In the genomic region with DNA sequence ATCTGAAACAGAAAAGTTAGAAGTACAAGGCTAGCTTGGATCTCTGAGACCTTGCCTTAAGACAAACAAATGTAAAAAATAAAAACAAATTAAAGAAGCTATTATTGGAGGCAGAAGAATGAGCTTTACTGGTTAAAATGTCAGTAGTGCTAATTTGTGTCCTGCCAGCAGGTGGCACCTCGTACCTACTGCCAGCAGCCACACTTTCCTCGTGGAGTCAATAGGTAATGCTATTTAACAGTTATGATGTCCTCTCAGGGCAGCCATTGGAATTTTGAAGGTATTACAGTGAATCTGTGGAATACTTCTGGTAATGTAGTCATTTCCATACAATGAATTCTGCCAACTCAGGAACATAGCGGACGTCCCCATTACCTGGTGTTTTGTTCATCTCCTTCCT, we compare ENCODE assay signal across 7 mouse cellular contexts.
DNase-seq lines count a peak whose midpoint lies in the region; ATAC-seq and TF ChIP-seq lines count a peak whose summit lies in the region.

No protein-coding gene starts in this region.

- peak; percentile 91 to 99 for TF ChIP-seq CTCF in CH12.LX (conservative IDR thresholded peaks at IDR 0.05 in 1 of 2, IDR thresholded peaks at IDR 0.05 in 1 of 2; ENCODE audit: low read depth in 2 of 2, low read length in 2 of 2)
- peak; percentile 92 for TF ChIP-seq CTCF in lung, embryonic 14.5 days (IDR thresholded peaks at IDR 0.05; ENCODE audit: low read depth)

- WGBS in lung, embryonic 14.5 days, result 45% methylated on average over 4 of the region's 4 CpGs

- TF ChIP-seq EP300 in CH12.LX (IDR thresholded peaks at IDR 0.05; ENCODE audit: low read length), result no peak

- H3K4me2 ChIP-seq in CH12.LX (ENCODE audit: insufficient read depth, low read depth, poor library complexity, severe bottlenecking), result no peak overlapping the region
- no peak overlapping the region for H3K4me2 ChIP-seq in lung, embryonic 14.5 days

- H3K9me3 ChIP-seq in CH12.LX (replicated peaks; ENCODE audit: low read length), result no peaks in the 10 kb centered on the region
- H3K9me3 ChIP-seq in lung, embryonic 14.5 days (ENCODE audit: low read depth, low read length), result no peaks in the 10 kb centered on the region

- dilution Hi-C loops in CH12.LX (cut with MboI; ENCODE audit: extremely low pct_ligation_motif_present, extremely low pct_unique_long_range_greater_than_20kb, low sequenced_read_pairs), result no loop called here

- H3K79me2 ChIP-seq in CH12.LX (replicated peaks; ENCODE audit: control insufficient read depth, extremely low read depth, insufficient read depth, poor library complexity, severe bottlenecking), result no peaks in the 10 kb centered on the region

- DNase-seq in B cell, adult 2 months, result peak; percentile 70 to 71
- DNase-seq in CH12.LX (ENCODE audit: extremely low read depth), result peak; percentile 72
- DNase-seq in c-Kit-positive CD71-positive TER-119-negative erythroid progenitor cells, embryonic 14.5 days (ENCODE audit: low read depth), result peak; percentile 34
- DNase-seq in forelimb bud, embryonic 11.5 days (ENCODE audit: low read depth, low spot score), result peak; percentile 58
- peak; percentile 48 to 77 for DNase-seq in kidney, postnatal 25 days
- DNase-seq in lung, embryonic 14.5 days, result peak; percentile 83
- DNase-seq in right cerebral cortex, postnatal 25 days, result peak; percentile 47

- TF ChIP-seq RAD21 in CH12.LX (IDR thresholded peaks at IDR 0.05; ENCODE audit: low read depth, low read length), result no peak; the same call in none of the 2 replicates

- no peak overlapping the region for H3K9ac ChIP-seq in CH12.LX (ENCODE audit: insufficient read depth, low read depth)
- no peak overlapping the region for H3K9ac ChIP-seq in lung, embryonic 14.5 days

- no peak for ATAC-seq in lung, embryonic 14.5 days (ENCODE audit: insufficient read depth)

- H3K36me3 ChIP-seq in CH12.LX (replicated peaks in 1 of 2; ENCODE audit: control insufficient read depth in 1 of 2, insufficient read depth in 1 of 2, low read length in 1 of 2), result peaks cover 0 to 39% of the 10 kb centered on the region in 2 experiments
- no peaks in the 10 kb centered on the region for H3K36me3 ChIP-seq in lung, embryonic 14.5 days (ENCODE audit: insufficient read depth)

- no peaks in the 10 kb centered on the region for H3K27me3 ChIP-seq in CH12.LX (replicated peaks)
- H3K27me3 ChIP-seq in lung, embryonic 14.5 days (ENCODE audit: insufficient read depth, low read length), result no peaks in the 10 kb centered on the region

- TF ChIP-seq POLR2A in CH12.LX (IDR thresholded peaks at IDR 0.05; ENCODE audit: low read depth, low read length), result no peak

- H3K27ac ChIP-seq in CH12.LX (ENCODE audit: insufficient read depth, low read depth), result no peak overlapping the region
- H3K27ac ChIP-seq in lung, embryonic 14.5 days (ENCODE audit: low read depth), result no peak overlapping the region

- H3K4me1 ChIP-seq in CH12.LX (ENCODE audit: control insufficient read depth in 1 of 2, insufficient read depth in 2 of 2), result peaks cover 0 to 20% of the 10 kb centered on the region in 2 experiments; a peak in 3 of 4 replicates
- no peaks in the 10 kb centered on the region for H3K4me1 ChIP-seq in lung, embryonic 14.5 days (ENCODE audit: insufficient read depth)

- in situ Hi-C loops in CH12.LX (cut with MboI; ENCODE audit: low pct_ligation_motif_present, low pct_unique_long_range_greater_than_20kb, low sequenced_read_pairs), result no loop called here

- no peak overlapping the region for H3K4me3 ChIP-seq in CH12.LX (replicated peaks in 1 of 3; ENCODE audit: low read depth in 2 of 3, low read length in 2 of 3, poor library complexity in 1 of 3)
- H3K4me3 ChIP-seq in lung, embryonic 14.5 days (ENCODE audit: low read depth, low read length), result no peak overlapping the region

TF ChIP-seq in CH12.LX, 34 proteins besides CTCF, POLR2A, EP300 and RAD21:
- TF ChIP-seq MAZ (IDR thresholded peaks at IDR 0.05; ENCODE audit: low read depth, low read length), result no peak
- no peak for TF ChIP-seq MAFK (IDR thresholded peaks at IDR 0.05; ENCODE audit: insufficient replicate concordance, low read length)
- TF ChIP-seq MEF2A (IDR thresholded peaks at IDR 0.05; ENCODE audit: borderline replicate concordance, low read depth, low read length), result no peak
- no peak for TF ChIP-seq GABPA (IDR thresholded peaks at IDR 0.05; ENCODE audit: insufficient replicate concordance, low read depth, low read length)
- no peak for TF ChIP-seq TBP (conservative IDR thresholded peaks at IDR 0.05; ENCODE audit: low read depth, low read length)
- peak; percentile 25; the same call in 1 of the 2 replicates for TF ChIP-seq IRF4 (IDR thresholded peaks at IDR 0.05; ENCODE audit: low read depth, low read length)
- no peak for TF ChIP-seq ZMIZ1 (IDR thresholded peaks at IDR 0.05; ENCODE audit: low read depth, low read length)
- peak; percentile 92; the same call in 1 of the 2 replicates for TF ChIP-seq MYC (IDR thresholded peaks at IDR 0.05; ENCODE audit: low read depth, low read length)
- TF ChIP-seq SIN3A (IDR thresholded peaks at IDR 0.05; ENCODE audit: low read length), result no peak
- no peak for TF ChIP-seq NRF1 (IDR thresholded peaks at IDR 0.05; ENCODE audit: low read depth, low read length)
- no peak for TF ChIP-seq USF1 (IDR thresholded peaks at IDR 0.05; ENCODE audit: low read depth, low read length)
- no peak for TF ChIP-seq TCF12 (IDR thresholded peaks at IDR 0.05; ENCODE audit: low read depth, low read length)
- TF ChIP-seq KAT2A (IDR thresholded peaks at IDR 0.05; ENCODE audit: insufficient replicate concordance, low read length), result no peak
- no peak for TF ChIP-seq RCOR1 (conservative IDR thresholded peaks at IDR 0.05; ENCODE audit: low read depth, low read length)
- TF ChIP-seq ETS1 (conservative IDR thresholded peaks at IDR 0.05; ENCODE audit: low read depth, low read length), result no peak
- no peak for TF ChIP-seq CHD1 (IDR thresholded peaks at IDR 0.05; ENCODE audit: low read depth, low read length)
- TF ChIP-seq JUND (conservative IDR thresholded peaks at IDR 0.05; ENCODE audit: low read depth, low read length), result peak; percentile 22; the same call in 1 of the 2 replicates
- TF ChIP-seq USF2 (conservative IDR thresholded peaks at IDR 0.05; ENCODE audit: low read depth, low read length), result no peak
- no peak for TF ChIP-seq PAX5 (IDR thresholded peaks at IDR 0.05; ENCODE audit: low read length)
- no peak for TF ChIP-seq UBTF (IDR thresholded peaks at IDR 0.05; ENCODE audit: low read depth, low read length)
- TF ChIP-seq NELFE (IDR thresholded peaks at IDR 0.05; ENCODE audit: low read depth, low read length), result no peak; the same call in 1 of the 2 replicates
- TF ChIP-seq E2F4 (IDR thresholded peaks at IDR 0.05; ENCODE audit: insufficient replicate concordance, low read depth, low read length), result no peak
- TF ChIP-seq CHD2 (IDR thresholded peaks at IDR 0.05; ENCODE audit: low read length), result no peak
- peak; percentile 98 for TF ChIP-seq ZC3H11A (IDR thresholded peaks at IDR 0.05; ENCODE audit: low read depth, low read length)
- peak; percentile 99 for TF ChIP-seq SMC3 (IDR thresholded peaks at IDR 0.05; ENCODE audit: low read depth, low read length)
- TF ChIP-seq JUN (IDR thresholded peaks at IDR 0.05; ENCODE audit: insufficient read depth, low read depth, low read length), result no peak
- TF ChIP-seq POLR2AphosphoS2 (IDR thresholded peaks at IDR 0.05; ENCODE audit: low read depth, low read length), result no peak
- peak; percentile 74 for TF ChIP-seq MAX (IDR thresholded peaks at IDR 0.05; ENCODE audit: low read length)
- TF ChIP-seq HCFC1 (IDR thresholded peaks at IDR 0.05; ENCODE audit: low read depth, low read length), result no peak
- no peak for TF ChIP-seq ZNF384 (IDR thresholded peaks at IDR 0.05; ENCODE audit: low read depth, low read length)
- TF ChIP-seq BHLHE40 (IDR thresholded peaks at IDR 0.05; ENCODE audit: low read depth, low read length), result no peak
- TF ChIP-seq ZKSCAN1 (IDR thresholded peaks at IDR 0.05; ENCODE audit: borderline replicate concordance, low read depth, low read length), result no peak
- no peak for TF ChIP-seq ELF1 (IDR thresholded peaks at IDR 0.05; ENCODE audit: low read depth, low read length)
- TF ChIP-seq MXI1 (IDR thresholded peaks at IDR 0.05; ENCODE audit: low read depth, low read length), result no peak; the same call in 1 of the 2 replicates
